Mouse (Mus musculus) embryonic facial prominence, embryonic 15.5 days (tissue): ENCODE measurements around the gene Dnajc27. TPM values are rescaled to one million over a fixed set of nuclear protein-coding genes. Genes with fewer than 3 reads are reported as not detected.

Experiments
- ATAC-seq: fragments of 200-750 bp; cut with Nextera tagmentation; 2 replicates; pipeline ENCODE4 v1.8.0; 2017; ENCODE audit warnings: low read depth, moderate TSS enrichment; ENCODE audit not compliant: insufficient number of reproducible peaks, low FRiP score, low TSS enrichment
- H3K27ac ChIP-seq: fragments of 300-500 bp; sonication (generic); replicated peaks from 2 replicates; pipeline ENCODE4 v1.5.1; 2015; ENCODE audit warnings: mild to moderate bottlenecking, inconsistent platforms
- H3K27me3 ChIP-seq: fragments of 300-500 bp; sonication (generic); 2 replicates; pipeline ENCODE4 v1.6.1; 2015; ENCODE audit warnings: inconsistent platforms
- H3K36me3 ChIP-seq: fragments of 300-500 bp; sonication (generic); 2 replicates; pipeline ENCODE4 v1.6.1; 2015; ENCODE audit warnings: mild to moderate bottlenecking, inconsistent platforms
- H3K4me1 ChIP-seq: fragments of 300-500 bp; sonication (generic); 2 replicates; pipeline ENCODE4 v1.6.1; 2015; ENCODE audit warnings: inconsistent platforms
- H3K4me2 ChIP-seq: fragments of 300-500 bp; sonication (generic); replicated peaks from 2 replicates; pipeline ENCODE4 v1.6.1; 2015; ENCODE audit warnings: mild to moderate bottlenecking, inconsistent platforms
- H3K4me3 ChIP-seq: fragments of 300-500 bp; sonication (generic); replicated peaks from 2 replicates; pipeline ENCODE4 v1.5.1; 2015; ENCODE audit warnings: mild to moderate bottlenecking, inconsistent platforms
- H3K9ac ChIP-seq: fragments of 300-500 bp; sonication (generic); 2 replicates; pipeline ENCODE4 v1.6.1; 2015; ENCODE audit warnings: inconsistent platforms
- H3K9me3 ChIP-seq: fragments of 300-500 bp; sonication (generic); replicated peaks from 2 replicates; pipeline ENCODE4 v1.6.1; 2016; ENCODE audit warnings: inconsistent platforms
- WGBS: fragments of 180-500 bp; shearing (Covaris S2); methylation state at CpG from one replicate; pipeline ENCODE4 v1.1.7; 2015; 5-methylcytosine and 5-hydroxymethylcytosine counted together
- polyA plus RNA-seq: library from polyadenylated mRNA; unstranded; fragments of >200 nt; fragmentation: Nextera tagmentation; extraction: Ambion mirVana; gene quantifications from 2 replicates; pipeline ENCODE4 v1.2.1, GENCODE M21; 2015

The Dnajc27 gene
- polyA plus RNA-seq, 1 experiment from 2014 or later, result 7.2 TPM

- 36% methylated on average over 4 of the region's 4 CpGs for WGBS
- H3K4me2 ChIP-seq, result no peak overlapping the region
- H3K36me3 ChIP-seq, result no peaks in the 10 kb centered on the region
- H3K4me1 ChIP-seq, result no peaks in the 10 kb centered on the region
- H3K9ac ChIP-seq, result no peak overlapping the region
- H3K9me3 ChIP-seq, result no peaks in the 10 kb centered on the region
- no peaks in the 10 kb centered on the region for H3K27me3 ChIP-seq
- H3K27ac ChIP-seq, result no peak overlapping the region
- H3K4me3 ChIP-seq, result no peak overlapping the region
- no peak for ATAC-seq
These were observed 27.5 kb upstream of the Dnajc27 start for GRCm38 (mm10) chr12:4054845-4055244.

GRCm38 (mm10) chr12:4058321-4058720, 24.1 kb upstream of the Dnajc27 start:
- no peak overlapping the region for H3K4me3 ChIP-seq
- H3K9ac ChIP-seq, result no peak overlapping the region
- ATAC-seq, result no peak
- H3K27me3 ChIP-seq, result no peaks in the 10 kb centered on the region
- H3K4me2 ChIP-seq, result no peak overlapping the region
- WGBS, result 62% methylated on average over 9 of the region's 9 CpGs
- H3K4me1 ChIP-seq, result no peaks in the 10 kb centered on the region
- no peak overlapping the region for H3K27ac ChIP-seq
- no peaks in the 10 kb centered on the region for H3K36me3 ChIP-seq
- no peaks in the 10 kb centered on the region for H3K9me3 ChIP-seq

- no peaks in the 10 kb centered on the region for H3K36me3 ChIP-seq
- H3K9me3 ChIP-seq, result no peaks in the 10 kb centered on the region
- no peak overlapping the region for H3K4me2 ChIP-seq
- H3K27me3 ChIP-seq, result no peaks in the 10 kb centered on the region
- H3K4me3 ChIP-seq, result no peak overlapping the region
- H3K9ac ChIP-seq, result no peak overlapping the region
- H3K4me1 ChIP-seq, result no peaks in the 10 kb centered on the region
- WGBS, result 82% methylated on average over 4 of the region's 4 CpGs
- ATAC-seq, result no peak
- no peak overlapping the region for H3K27ac ChIP-seq
These were observed 22.7 kb upstream of the Dnajc27 start for GRCm38 (mm10) chr12:4059683-4060082.

- no peak overlapping the region for H3K27ac ChIP-seq
- H3K4me1 ChIP-seq, result no peaks in the 10 kb centered on the region
- H3K4me2 ChIP-seq, result no peak overlapping the region
- H3K9ac ChIP-seq, result no peak overlapping the region
- no peaks in the 10 kb centered on the region for H3K27me3 ChIP-seq
- H3K36me3 ChIP-seq, result no peaks in the 10 kb centered on the region
- H3K9me3 ChIP-seq, result no peaks in the 10 kb centered on the region
- WGBS, result 91% methylated on average over 2 of the region's 2 CpGs
- H3K4me3 ChIP-seq, result no peak overlapping the region
- ATAC-seq, result no peak
These were observed 16.9 kb upstream of the Dnajc27 start for GRCm38 (mm10) chr12:4065498-4065897.

GRCm38 (mm10) chr12:4065944-4066343, 16.4 kb upstream of the Dnajc27 start:
- Histone ChIP-seq H3K9me3 (no peaks in the 10 kb centered on the region), H3K4me3 (no peak overlapping the region), H3K4me1 (no peaks in the 10 kb centered on the region), H3K36me3 (no peaks in the 10 kb centered on the region), H3K27ac (no peak overlapping the region), H3K9ac (no peak overlapping the region), H3K27me3 (no peaks in the 10 kb centered on the region), H3K4me2 (no peak overlapping the region)
- ATAC-seq, result no peak
- 76% methylated on average over 8 of the region's 8 CpGs for WGBS

- H3K4me3 ChIP-seq, result no peak overlapping the region
- H3K4me1 ChIP-seq, result no peaks in the 10 kb centered on the region
- no peaks in the 10 kb centered on the region for H3K36me3 ChIP-seq
- no peaks in the 10 kb centered on the region for H3K27me3 ChIP-seq
- H3K9me3 ChIP-seq, result no peaks in the 10 kb centered on the region
- 49% methylated on average over 6 of the region's 6 CpGs for WGBS
- no peak overlapping the region for H3K27ac ChIP-seq
- H3K9ac ChIP-seq, result no peak overlapping the region
- no peak overlapping the region for H3K4me2 ChIP-seq
- ATAC-seq, result no peak
These were observed 15.5 kb upstream of the Dnajc27 start for GRCm38 (mm10) chr12:4066681-4067459.

GRCm38 (mm10) chr12:4068551-4068950, 13.8 kb upstream of the Dnajc27 start:
- Histone ChIP-seq H3K36me3 (no peaks in the 10 kb centered on the region), H3K27ac (no peak overlapping the region), H3K9me3 (no peaks in the 10 kb centered on the region), H3K4me3 (no peak overlapping the region), H3K4me1 (no peaks in the 10 kb centered on the region), H3K9ac (no peak overlapping the region), H3K27me3 (no peaks in the 10 kb centered on the region), H3K4me2 (no peak overlapping the region)
- ATAC-seq, result no peak
- WGBS, result 80% methylated on average over 4 of the region's 4 CpGs

GRCm38 (mm10) chr12:4071671-4072070, 10.7 kb upstream of the Dnajc27 start:
- ATAC-seq, result no peak
- Histone ChIP-seq H3K4me3 (no peak overlapping the region), H3K4me2 (no peak overlapping the region), H3K9ac (no peak overlapping the region), H3K9me3 (no peaks in the 10 kb centered on the region), H3K4me1 (no peaks in the 10 kb centered on the region), H3K27ac (no peak overlapping the region), H3K36me3 (no peaks in the 10 kb centered on the region), H3K27me3 (no peaks in the 10 kb centered on the region)
- 74% methylated on average over 9 of the region's 9 CpGs for WGBS

- no peak overlapping the region for H3K27ac ChIP-seq
- H3K9ac ChIP-seq, result no peak overlapping the region
- H3K27me3 ChIP-seq, result no peaks in the 10 kb centered on the region
- H3K36me3 ChIP-seq, result no peaks in the 10 kb centered on the region
- H3K9me3 ChIP-seq, result no peaks in the 10 kb centered on the region
- H3K4me2 ChIP-seq, result no peak overlapping the region
- no peak overlapping the region for H3K4me3 ChIP-seq
- WGBS, result 66% methylated on average over 8 of the region's 8 CpGs
- ATAC-seq, result no peak
- H3K4me1 ChIP-seq, result no peaks in the 10 kb centered on the region
These were observed 7.0 kb upstream of the Dnajc27 start for GRCm38 (mm10) chr12:4075407-4075806.

GRCm38 (mm10) chr12:4076383-4076782, 6.0 kb upstream of the Dnajc27 start:
- H3K9me3 ChIP-seq, result no peaks in the 10 kb centered on the region
- H3K36me3 ChIP-seq, result no peaks in the 10 kb centered on the region
- H3K4me2 ChIP-seq, result no peak overlapping the region
- no peak for ATAC-seq
- H3K9ac ChIP-seq, result no peak overlapping the region
- no peaks in the 10 kb centered on the region for H3K4me1 ChIP-seq
- no peak overlapping the region for H3K27ac ChIP-seq
- no peak overlapping the region for H3K4me3 ChIP-seq
- H3K27me3 ChIP-seq, result no peaks in the 10 kb centered on the region

- Histone ChIP-seq H3K27ac (no peak overlapping the region), H3K9me3 (no peaks in the 10 kb centered on the region), H3K4me3 (no peak overlapping the region), H3K4me2 (no peak overlapping the region), H3K36me3 (no peaks in the 10 kb centered on the region), H3K9ac (no peak overlapping the region), H3K27me3 (no peaks in the 10 kb centered on the region), H3K4me1 (peaks cover 3% of the 10 kb centered on the region)
- WGBS, result 58% methylated on average over 1 of the region's 1 CpGs
- ATAC-seq, result no peak
These were observed 4.3 kb upstream of the Dnajc27 start for GRCm38 (mm10) chr12:4078069-4078468.

GRCm38 (mm10) chr12:4080311-4080710, 2.1 kb upstream of the Dnajc27 start:
- Histone ChIP-seq H3K4me3 (no peak overlapping the region), H3K9ac (no peak overlapping the region), H3K4me1 (peaks cover 8% of the 10 kb centered on the region), H3K27me3 (no peaks in the 10 kb centered on the region), H3K4me2 (no peak overlapping the region), H3K27ac (no peak overlapping the region), H3K9me3 (no peaks in the 10 kb centered on the region), H3K36me3 (no peaks in the 10 kb centered on the region)
- ATAC-seq, result no peak
- WGBS, result 0% methylated on average over 2 of the region's 2 CpGs
